Mouse (Mus musculus): Measurements from ENCODE around the gene Gm28635.

- TF ChIP-seq CTCF (IDR thresholded peaks at IDR 0.05; ENCODE audit: low read depth, low read length) (no peak), POLR2AphosphoS5 (IDR thresholded peaks at IDR 0.05; ENCODE audit: insufficient replicate concordance, low read depth, low read length) (no peak)
These were observed 29.7 kb upstream of the Gm28635 start for GRCm38 (mm10) chr2:84707523-84707922.

Data from G1E (cell line).